Mouse (Mus musculus): ENCODE results near the gene Pate2.

The Pate2 gene

GRCm38 (mm10) chr9:35707265-35707664, 137.2 kb downstream of the Pate2 start:
- DNase-seq (ENCODE audit: low read depth, low spot score): peak; percentile 62
